Mouse (Mus musculus) heart, postnatal 14 days (tissue): Measurements from ENCODE around the gene Synj1. TPM values are rescaled to one million over a fixed set of nuclear protein-coding genes. Genes with fewer than 3 reads are reported as not detected.

ENCODE experiments used
- DNase-seq, 2 experiments: peaks; one replicate each; pipeline ENCODE4 v3.0.0; 2021 to 2022
- intact Hi-C: fragments of 180-260 bp; cut with DNase I; formaldehyde crosslinking; loops from one replicate; pipeline ENCODE4 v1.15.1; 2025
- total RNA-seq, 2 experiments: library from RNA; stranded (reverse); gene quantifications; 2 replicates each; pipeline ENCODE4 v1.2.3; 2021

Synj1 gene
- total RNA-seq, 2 experiments from 2014 or later: 28.6 to 32.5 TPM

GRCm38 (mm10) chr16:90953770-90954169 is 57.3 kb downstream of the Synj1 start:
- intact Hi-C loops: no loop called here
- no peak for DNase-seq

DNA sequence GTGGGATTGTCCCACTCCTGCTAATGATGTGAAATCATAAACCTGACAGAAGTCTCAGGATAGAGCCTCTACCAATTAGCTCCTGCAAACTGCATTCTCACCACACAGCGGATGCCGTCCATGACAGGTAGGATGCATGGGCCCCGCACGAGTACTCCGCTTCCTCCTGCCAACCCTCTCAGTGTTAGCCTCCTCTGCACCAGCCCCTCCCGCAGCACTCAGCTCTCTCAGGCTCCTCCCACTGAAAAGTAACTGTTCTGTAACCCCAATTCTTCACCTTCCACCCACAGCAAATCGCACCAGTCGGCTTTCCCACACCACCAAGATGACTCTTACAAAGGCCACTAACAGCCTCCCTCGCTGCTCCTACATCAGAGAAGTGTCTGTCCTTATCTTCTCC is 58.0 kb downstream of the Synj1 start:
- intact Hi-C loops: no loop called here
- no peak for DNase-seq

DNA sequence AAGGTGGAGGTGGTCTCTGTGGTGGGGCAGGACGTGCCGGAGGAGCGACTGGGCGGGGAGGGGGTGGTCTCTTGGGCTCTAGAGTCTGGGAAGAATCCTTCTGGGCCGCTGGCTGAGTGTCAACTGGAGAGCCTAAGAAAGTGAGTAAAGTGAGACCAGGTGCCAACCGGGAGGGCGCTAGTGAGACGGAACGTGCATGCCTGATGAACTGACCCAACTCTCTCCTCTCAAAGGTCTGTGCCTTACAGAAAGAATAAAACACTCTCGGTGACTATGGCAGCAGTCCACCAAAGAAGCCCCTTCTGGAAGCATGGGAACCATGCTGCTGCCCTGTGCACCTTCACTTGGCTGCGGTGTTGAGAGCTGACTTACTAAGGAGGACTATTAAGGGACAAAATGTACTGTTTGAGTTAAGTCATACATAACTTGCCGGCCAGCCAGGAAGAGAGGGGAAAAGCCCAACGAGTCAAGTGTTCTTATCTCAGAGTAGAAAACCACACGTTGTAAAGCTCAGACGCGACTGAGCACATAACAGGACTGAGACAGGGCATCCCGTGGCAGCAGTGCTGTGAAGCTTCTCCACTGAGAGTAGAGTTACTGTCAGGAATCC is 60.6 kb downstream of the Synj1 start:
- DNase-seq: no peak
- intact Hi-C loops: no loop called here

- intact Hi-C loops: no loop called here
- no peak for DNase-seq
These were observed 64.1 kb downstream of the Synj1 start for GRCm38 (mm10) chr16:90946977-90947376.

- intact Hi-C loops: no loop called here
- no peak for DNase-seq
These were observed 69.9 kb downstream of the Synj1 start for GRCm38 (mm10) chr16:90941246-90941645.

DNA sequence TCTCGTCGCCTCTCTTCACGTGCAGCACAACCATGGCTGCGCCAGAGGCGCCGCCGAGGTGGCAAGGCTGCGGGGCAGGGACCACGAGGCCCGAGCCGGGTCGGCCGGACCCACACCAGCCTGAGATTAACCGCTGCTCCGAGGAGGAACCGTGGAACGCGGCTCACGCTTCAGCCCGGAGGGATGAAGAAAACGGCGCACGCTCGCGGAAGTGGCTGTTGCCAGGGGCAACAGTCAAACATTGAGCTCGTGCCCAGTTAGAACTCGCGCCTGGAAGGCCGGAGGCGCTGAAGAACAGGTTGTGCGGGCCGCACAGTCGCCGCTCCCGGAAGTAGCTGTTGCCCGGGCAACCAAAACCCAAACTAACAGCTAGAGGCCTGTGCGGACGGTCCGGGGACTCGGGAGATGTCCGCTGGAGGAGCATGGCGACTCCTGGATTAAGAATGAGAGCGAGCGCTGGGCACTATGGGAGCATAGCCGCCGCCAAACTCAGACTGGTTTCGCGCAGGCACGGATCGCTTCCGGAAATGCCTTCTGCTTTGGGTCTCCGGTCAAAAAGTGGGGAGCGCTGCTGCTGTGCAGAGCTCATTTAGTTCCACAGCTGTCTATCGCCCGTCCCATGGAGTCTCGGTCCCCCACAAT is 76.3 kb downstream of the Synj1 start, which contains the start of gene Cfap298:
TSS of gene Cfap298 (minus strand) at position 428 of the 642 bp plus-strand sequence.
- intact Hi-C loops: loop anchor here (2.0 to 5.0 kb wide), 2 partner anchors 76 to 123 kb away; partner anchors contain the start of genes Synj1 and Urb1
- DNase-seq: peak; percentile 92 to 94

DNA sequence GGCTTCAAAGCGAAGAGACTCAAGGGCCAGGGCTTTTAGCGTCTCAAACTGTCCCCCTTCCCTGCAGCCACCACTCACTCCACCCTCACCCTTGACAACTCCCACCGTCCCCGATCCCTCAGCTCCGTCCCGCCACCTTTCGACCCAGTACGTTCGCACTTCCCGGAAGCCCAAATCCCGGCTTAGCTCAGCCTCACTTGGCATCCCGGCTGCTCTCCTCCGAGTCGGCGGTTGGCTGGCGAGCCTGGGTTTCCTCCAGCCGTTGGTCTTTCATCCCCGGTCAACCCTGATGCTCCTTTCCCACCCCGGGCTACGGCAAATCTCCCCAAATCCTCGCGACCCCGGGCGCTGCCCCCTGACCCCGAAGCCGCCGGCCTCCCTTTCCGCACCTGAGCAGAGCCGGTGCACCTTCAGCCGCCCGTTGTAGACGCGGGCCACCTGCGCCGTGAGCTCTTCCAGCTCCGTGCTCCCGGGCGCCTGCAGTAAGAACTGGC is 76.9 kb downstream of the Synj1 start:
- peak; percentile 60 to 71 for DNase-seq

DNA sequence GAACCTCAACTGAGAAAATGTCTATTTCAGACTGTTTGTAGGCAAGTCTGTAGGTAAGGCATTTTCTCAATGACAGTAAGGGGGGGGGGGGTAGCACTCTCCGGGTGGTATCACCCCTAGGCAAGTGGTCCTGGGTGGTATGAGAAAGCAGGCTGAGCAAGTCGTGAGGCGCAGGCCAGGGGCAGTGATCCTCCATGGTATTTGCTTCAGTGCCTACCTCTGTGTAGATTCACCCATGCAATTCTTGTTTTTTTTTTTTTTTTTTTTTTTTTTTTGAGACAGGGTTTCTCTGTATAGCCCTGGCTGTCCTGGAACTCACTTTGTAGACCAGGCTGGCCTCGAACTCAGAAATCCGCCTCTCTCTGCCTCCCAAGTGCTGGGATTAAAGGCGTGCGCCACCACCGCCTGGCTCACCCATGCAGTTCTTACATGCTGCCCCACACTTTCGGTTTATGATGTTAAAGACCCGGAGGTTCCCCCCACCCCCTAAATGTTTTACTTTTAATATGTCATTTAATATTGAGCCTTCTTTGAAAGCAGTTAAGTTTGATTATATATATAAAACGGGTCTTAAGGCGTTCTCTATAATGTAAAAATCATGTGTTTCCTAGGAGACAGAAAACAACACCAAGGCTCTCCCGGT is 77.5 kb downstream of the Synj1 start:
- intact Hi-C loops: loop anchor here (2.0 to 5.0 kb wide), 2 partner anchors 77 to 121 kb away; partner anchors contain the start of genes Synj1 and Urb1
- no peak for DNase-seq

More for the DNA sequence above, 76.9 kb downstream of the Synj1 start:
- intact Hi-C loops: loop anchor here (2.0 to 5.0 kb wide), 2 partner anchors 77 to 122 kb away; partner anchors contain the start of genes Synj1 and Urb1

DNA sequence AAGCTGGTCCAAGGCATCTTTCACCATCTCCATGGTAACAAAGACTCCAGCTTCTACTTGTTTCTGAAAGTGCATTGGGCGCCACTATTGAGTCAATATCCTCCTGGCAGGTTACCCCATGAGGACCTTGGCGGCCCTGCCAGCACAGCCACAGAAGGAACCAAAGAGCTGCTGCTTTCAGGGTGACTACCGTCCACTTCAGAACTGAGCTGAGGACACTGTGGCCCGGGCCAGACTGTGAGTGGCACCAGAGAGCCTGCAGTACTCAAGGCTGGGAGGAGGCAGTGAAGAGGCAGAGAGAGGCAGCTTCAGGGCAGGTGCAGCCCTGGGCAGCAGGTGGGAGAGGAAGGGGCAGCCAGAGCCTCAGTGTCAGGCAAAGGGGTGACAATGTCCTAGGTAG is 83.7 kb downstream of the Synj1 start:
- intact Hi-C loops: no loop called here
- no peak for DNase-seq

GRCm38 (mm10) chr16:90925461-90925860 is 85.6 kb downstream of the Synj1 start:
- intact Hi-C loops: loop anchor here (2.0 kb wide), 1 partner anchor 97 kb away; no protein-coding TSS in a partner anchor
- DNase-seq: peak; percentile 73 to 82

- DNase-seq: peak; percentile 42 to 47
- intact Hi-C loops: loop anchor here (2.0 to 5.0 kb wide), 3 partner anchors 37 to 177 kb away; no protein-coding TSS in a partner anchor
These were observed 86.3 kb downstream of the Synj1 start for GRCm38 (mm10) chr16:90924606-90925370.

DNA sequence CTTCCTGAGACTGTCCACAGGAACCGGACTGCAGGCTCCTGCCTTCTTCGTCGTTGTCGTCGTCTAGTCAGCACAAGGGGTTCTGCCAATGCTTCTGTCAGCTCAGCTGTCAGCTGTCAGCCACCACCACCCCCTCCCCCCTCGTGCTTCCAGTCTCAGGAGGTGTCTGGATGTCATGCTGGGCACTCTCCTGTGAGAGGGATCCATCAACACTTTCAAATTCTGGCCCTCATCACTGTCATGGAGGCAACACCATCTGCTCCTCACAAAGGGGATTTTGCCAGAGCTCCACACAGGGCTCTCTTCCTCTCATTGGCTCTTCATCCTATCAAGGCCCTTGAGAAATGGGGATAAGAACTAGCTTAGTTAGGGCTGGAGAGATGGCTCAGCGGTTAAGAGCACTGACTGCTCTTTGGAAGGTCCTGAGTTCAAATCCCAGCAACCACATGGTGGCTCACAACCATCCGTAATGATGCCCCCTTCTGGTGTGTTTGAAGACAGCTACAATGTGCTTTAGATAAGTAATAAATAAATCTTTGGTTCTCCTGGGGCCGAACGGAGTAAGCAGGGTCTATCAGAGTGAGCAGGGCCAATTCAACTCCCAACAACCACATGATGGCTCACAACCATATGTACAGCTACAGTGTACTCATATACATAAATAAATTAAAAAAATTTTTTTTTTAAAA is 89.5 kb downstream of the Synj1 start:
- peak; percentile 48 to 71 for DNase-seq
- intact Hi-C loops: loop anchor here (5.0 kb wide), 2 partner anchors 34 to 174 kb away; no protein-coding TSS in a partner anchor

- no peak for DNase-seq
- intact Hi-C loops: no loop called here
These were observed 94.0 kb downstream of the Synj1 start for GRCm38 (mm10) chr16:90917156-90917555.

- intact Hi-C loops: no loop called here
- peak; percentile 32 to 49 for DNase-seq
These were observed 95.0 kb downstream of the Synj1 start for GRCm38 (mm10) chr16:90916040-90916481.

GRCm38 (mm10) chr16:90911766-90912165 is 99.3 kb downstream of the Synj1 start:
- intact Hi-C loops: no loop called here
- DNase-seq: peak in 1 of 2 experiments; percentile 28

DNA sequence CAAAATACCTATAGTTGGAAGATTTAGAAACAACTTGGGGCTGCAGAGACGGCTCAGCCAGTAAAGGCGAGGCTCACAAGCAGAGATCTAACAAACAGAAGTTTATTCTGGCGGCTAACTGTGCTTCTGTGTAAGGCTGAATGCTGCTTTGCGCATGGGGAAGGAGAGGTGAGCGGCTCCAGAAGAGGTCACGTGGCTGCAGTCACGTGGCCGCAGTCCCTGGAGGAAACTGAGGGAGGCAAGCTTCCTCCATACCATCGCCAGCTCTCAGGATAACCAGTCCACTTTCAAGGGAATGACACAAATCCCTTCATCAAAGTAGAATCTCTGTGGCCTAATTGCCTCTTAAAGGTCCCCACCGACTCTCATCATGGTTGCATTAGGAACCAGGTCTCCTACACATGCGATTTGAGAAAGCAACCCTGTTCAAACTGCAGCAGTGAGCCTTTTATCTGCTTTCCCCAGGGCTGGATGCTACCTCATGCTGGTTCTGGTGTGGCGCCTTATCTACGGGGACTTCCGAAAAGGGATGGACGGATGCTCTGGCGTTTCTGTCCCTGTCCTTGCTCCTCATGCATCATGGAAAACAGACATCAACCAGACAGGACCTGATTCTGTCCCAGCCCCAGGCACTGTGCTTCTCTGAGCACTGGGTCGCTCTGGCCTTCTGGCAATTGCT is 100.1 kb downstream of the Synj1 start:
- intact Hi-C loops: no loop called here
- DNase-seq: peak; percentile 28 to 46

GRCm38 (mm10) chr16:90907250-90907649 is 103.9 kb downstream of the Synj1 start:
- intact Hi-C loops: no loop called here

GRCm38 (mm10) chr16:90903300-90903699 is 107.8 kb downstream of the Synj1 start:
- intact Hi-C loops: no loop called here
- DNase-seq: no peak

More at GRCm38 (mm10) chr16:90907250-90907649, 103.9 kb downstream of the Synj1 start:
- no peak for DNase-seq

DNA sequence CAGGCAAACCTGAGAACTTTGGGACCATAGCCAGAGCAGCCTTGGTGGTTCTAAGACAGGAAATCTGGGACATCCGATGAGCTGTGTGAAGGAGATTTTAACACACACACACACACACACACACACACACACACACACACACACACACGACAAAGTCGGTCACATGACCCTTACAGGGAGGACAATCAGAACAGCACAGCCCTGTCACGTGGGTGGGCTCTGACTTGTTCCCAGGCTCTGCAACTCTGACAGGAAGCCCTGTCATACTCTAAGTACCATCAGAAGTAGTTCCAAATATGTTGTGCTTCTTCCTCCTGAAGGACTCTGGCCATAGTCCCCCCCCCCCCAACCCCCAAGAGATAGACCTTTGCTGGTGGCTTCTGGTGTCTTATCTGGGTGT is 109.7 kb downstream of the Synj1 start:
- intact Hi-C loops: no loop called here
- no peak for DNase-seq
